Mouse (Mus musculus) MEL (cell line): Measurements from ENCODE around the gene Tma16. TPM values are rescaled to one million over a fixed set of nuclear protein-coding genes. Genes with fewer than 3 reads are reported as not detected.

Experiments
- DNase-seq: peaks from one replicate; pipeline ENCODE4 v3.0.0; 2011; ENCODE audit warnings: low read depth, low spot score
- H3K27ac ChIP-seq: 2 replicates; pipeline ENCODE4 v1.5.1; 2012; ENCODE audit warnings: low read depth, mild to moderate bottlenecking, control low read depth, low read length, moderate library complexity; ENCODE audit not compliant: control insufficient read depth
- H3K27me3 ChIP-seq, 2 experiments: fragments of 150-350 bp in 1 of 2; sonication (generic) in 1 of 2; 2 replicates each; pipeline ENCODE4 v1.6.1; 2012; ENCODE audit warnings: low read length in 2 of 2, mild to moderate bottlenecking in 2 of 2, improper control_type of control experiment in 1 of 2, moderate library complexity in 1 of 2; ENCODE audit not compliant: insufficient read depth in 2 of 2, control insufficient read depth in 1 of 2
- H3K36me3 ChIP-seq, 2 experiments: 2 replicates each; pipeline ENCODE4 v1.6.1; 2012 to 2014; ENCODE audit warnings: low read length in 2 of 2, improper control_type of control experiment in 1 of 2, inconsistent platforms in 1 of 2, mild to moderate bottlenecking in 1 of 2; ENCODE audit not compliant: insufficient read depth in 2 of 2, control insufficient read depth in 1 of 2
- H3K4me1 ChIP-seq, 2 experiments: fragments of 150-350 bp in 1 of 2; sonication (generic) in 1 of 2; 2 replicates each; pipeline ENCODE4 v1.6.1; 2012; ENCODE audit warnings: low read length in 2 of 2, improper control_type of control experiment in 1 of 2, mild to moderate bottlenecking in 1 of 2; ENCODE audit not compliant: insufficient read depth in 2 of 2, control insufficient read depth in 1 of 2
- H3K4me3 ChIP-seq, 2 experiments: fragments of 150-350 bp in 1 of 2; sonication (generic) in 1 of 2; 2 replicates each; pipeline ENCODE4 v1.5.1; 2012; ENCODE audit warnings: low read depth in 2 of 2, low read length in 2 of 2, mild to moderate bottlenecking in 2 of 2, moderate library complexity in 2 of 2, control low read depth in 1 of 2, improper control_type of control experiment in 1 of 2; ENCODE audit not compliant: control insufficient read depth in 1 of 2, insufficient read depth in 1 of 2
- H3K79me2 ChIP-seq: 2 replicates; pipeline ENCODE4 v1.6.1; 2012; ENCODE audit warnings: mild to moderate bottlenecking, low read length, moderate library complexity; ENCODE audit not compliant: control insufficient read depth, poor library complexity, insufficient read depth
- H3K9ac ChIP-seq: 2 replicates; pipeline ENCODE4 v1.6.1; 2012; ENCODE audit warnings: low read depth, mild to moderate bottlenecking, control low read depth, low read length, moderate library complexity; ENCODE audit not compliant: control insufficient read depth, poor library complexity, severe bottlenecking
- H3K9me3 ChIP-seq: fragments of 150-350 bp; sonication (generic); replicated peaks from 2 replicates; pipeline ENCODE4 v1.6.1; 2012; ENCODE audit warnings: mild to moderate bottlenecking, low read length, improper control_type of control experiment, moderate library complexity; ENCODE audit not compliant: insufficient read depth
- BHLHE40 ChIP-seq: IDR thresholded peaks from 2 replicates; pipeline ENCODE4 v1.6.1; 2012; ENCODE audit warnings: low read depth, mild to moderate bottlenecking, inconsistent platforms, low read length, improper control_type of control experiment, borderline replicate concordance
- CHD2 ChIP-seq: IDR thresholded peaks from 2 replicates; pipeline ENCODE4 v1.6.1; 2011; ENCODE audit warnings: low read length, improper control_type of control experiment
- ELF1 ChIP-seq: IDR thresholded peaks from 2 replicates; pipeline ENCODE4 v1.6.1; 2014; ENCODE audit warnings: low read depth, mild to moderate bottlenecking, inconsistent platforms, low read length, improper control_type of control experiment, moderate library complexity
- EP300 ChIP-seq, 2 experiments: IDR thresholded peaks; 2 replicates each; pipeline ENCODE4 v1.6.1; 2011; ENCODE audit warnings: improper control_type of control experiment in 2 of 2, low read length in 2 of 2, low read depth in 1 of 2, mild to moderate bottlenecking in 1 of 2
- ETS1 ChIP-seq: IDR thresholded peaks from 2 replicates; pipeline ENCODE4 v1.6.1; 2012; ENCODE audit warnings: low read depth, mild to moderate bottlenecking, inconsistent platforms, low read length, improper control_type of control experiment, moderate library complexity
- GATA1 ChIP-seq: IDR thresholded peaks from 2 replicates; pipeline ENCODE4 v1.6.1; 2011; ENCODE audit warnings: low read depth, low read length, improper control_type of control experiment
- HCFC1 ChIP-seq: IDR thresholded peaks from 2 replicates; pipeline ENCODE4 v1.6.1; 2012; ENCODE audit warnings: low read depth, mild to moderate bottlenecking, inconsistent platforms, low read length, improper control_type of control experiment, moderate library complexity
- KAT2A ChIP-seq: conservative IDR thresholded peaks from 2 replicates; pipeline ENCODE4 v1.6.1; 2012; ENCODE audit warnings: low read depth, low read length, improper control_type of control experiment, inconsistent platforms
- MAX ChIP-seq: IDR thresholded peaks from 2 replicates; pipeline ENCODE4 v1.6.1; 2011; ENCODE audit warnings: low read length, improper control_type of control experiment
- MYB ChIP-seq: IDR thresholded peaks from 2 replicates; pipeline ENCODE4 v1.6.1; 2011; ENCODE audit warnings: mild to moderate bottlenecking, low read depth, low read length, improper control_type of control experiment
- MYC ChIP-seq: IDR thresholded peaks from 2 replicates; pipeline ENCODE4 v1.6.1; 2011; ENCODE audit warnings: low read depth, mild to moderate bottlenecking, low read length, improper control_type of control experiment, moderate library complexity
- NELFE ChIP-seq: IDR thresholded peaks from 2 replicates; pipeline ENCODE4 v1.6.1; 2011; ENCODE audit warnings: low read depth, low read length, improper control_type of control experiment
- NRF1 ChIP-seq: IDR thresholded peaks from 2 replicates; pipeline ENCODE4 v1.6.1; 2014; ENCODE audit warnings: low read depth, mild to moderate bottlenecking, inconsistent platforms, low read length, improper control_type of control experiment, moderate library complexity; ENCODE audit not compliant: poor library complexity, insufficient read depth, severe bottlenecking
- POLR2AphosphoS2 ChIP-seq: IDR thresholded peaks from 2 replicates; pipeline ENCODE4 v1.6.1; 2011; ENCODE audit warnings: low read length, improper control_type of control experiment
- POLR2AphosphoS5 ChIP-seq: IDR thresholded peaks from 2 replicates; pipeline ENCODE4 v1.6.1; 2012; ENCODE audit warnings: low read depth, borderline replicate concordance, mild to moderate bottlenecking, inconsistent platforms, low read length, moderate library complexity, mixed read lengths
- RAD21 ChIP-seq: IDR thresholded peaks from 2 replicates; pipeline ENCODE4 v1.6.1; 2011; ENCODE audit warnings: mild to moderate bottlenecking, low read depth, low read length, improper control_type of control experiment
- SMC3 ChIP-seq: IDR thresholded peaks from 2 replicates; pipeline ENCODE4 v1.6.1; 2011; ENCODE audit warnings: low read depth, low read length, improper control_type of control experiment
- TAL1 ChIP-seq: IDR thresholded peaks from 2 replicates; pipeline ENCODE4 v1.6.1; 2012; ENCODE audit warnings: mild to moderate bottlenecking, inconsistent platforms, low read length, moderate library complexity, mixed read lengths
- TBP ChIP-seq: IDR thresholded peaks from 2 replicates; pipeline ENCODE4 v1.8.0; 2011; ENCODE audit warnings: low read depth, low read length, improper control_type of control experiment
- TCF12 ChIP-seq: IDR thresholded peaks from 2 replicates; pipeline ENCODE4 v1.6.1; 2014; ENCODE audit warnings: low read depth, mild to moderate bottlenecking, inconsistent platforms, low read length, improper control_type of control experiment, moderate library complexity
- UBTF ChIP-seq: IDR thresholded peaks from 2 replicates; pipeline ENCODE4 v1.6.1; 2012; ENCODE audit warnings: low read depth, mild to moderate bottlenecking, inconsistent platforms, low read length, improper control_type of control experiment, moderate library complexity, borderline replicate concordance; ENCODE audit not compliant: insufficient read depth
- USF1 ChIP-seq: IDR thresholded peaks from 2 replicates; pipeline ENCODE4 v1.6.1; 2014; ENCODE audit warnings: low read depth, mild to moderate bottlenecking, inconsistent platforms, low read length, improper control_type of control experiment, moderate library complexity
- USF2 ChIP-seq, 2 experiments: IDR thresholded peaks; 2 replicates each; pipeline ENCODE4 v1.6.1; 2011 to 2012; ENCODE audit warnings: improper control_type of control experiment in 2 of 2, low read length in 2 of 2, borderline replicate concordance in 1 of 2, inconsistent platforms in 1 of 2, low read depth in 1 of 2, mild to moderate bottlenecking in 1 of 2; ENCODE audit not compliant: insufficient read depth in 1 of 2
- ZC3H11A ChIP-seq: IDR thresholded peaks from 2 replicates; pipeline ENCODE4 v1.6.1; 2012; ENCODE audit warnings: low read depth, mild to moderate bottlenecking, inconsistent platforms, low read length, improper control_type of control experiment
- ZKSCAN1 ChIP-seq: IDR thresholded peaks from 2 replicates; pipeline ENCODE4 v1.6.1; 2012; ENCODE audit warnings: low read depth, mild to moderate bottlenecking, inconsistent platforms, low read length, improper control_type of control experiment, moderate library complexity
- polyA plus RNA-seq, 2 experiments: library from polyadenylated mRNA; stranded (reverse) in 1 of 2; unstranded in 1 of 2; fragments of >175 nt in 1 of 2; fragments of >200 nt in 1 of 2; gene quantifications; 2 replicates each; pipeline versions ENCODE4 v1.2.1 to v1.2.4; 2012; ENCODE audit warnings: low replicate concordance in 2 of 2, low read depth in 1 of 2; ENCODE audit not compliant: insufficient read length in 2 of 2, insufficient read depth in 1 of 2, missing spikeins in 1 of 2
- total RNA-seq: library from RNA; depleted of rRNA; stranded (reverse); fragments of 300-350 nt; gene quantifications from 2 replicates; pipeline ENCODE4 v1.2.3, GENCODE M21; 2012

Gene Tma16
- total and polyA plus RNA-seq, 3 experiments, result 29.4 to 33.2 TPM; not detected in 1

- no peak for DNase-seq
- H3K4me3 ChIP-seq, result no peak overlapping the region
- TF ChIP-seq UBTF (no peak), NELFE (no peak), CHD2 (no peak), ZKSCAN1 (no peak), EP300 (IDR thresholded peaks at IDR 0.05; ENCODE audit: low read depth in 1 of 2, low read length in 2 of 2) (no peak), TBP (no peak), MYB (no peak), TAL1 (no peak), ZC3H11A (no peak), SMC3 (no peak), ELF1 (no peak), RAD21 (no peak), HCFC1 (no peak), GATA1 (no peak), MAX (no peak), KAT2A (no peak), USF2 (IDR thresholded peaks at IDR 0.05; ENCODE audit: borderline replicate concordance in 1 of 2, insufficient read depth in 1 of 2, low read depth in 1 of 2, low read length in 2 of 2) (no peak), NRF1 (no peak)
- H3K9ac ChIP-seq, result no peak overlapping the region
- peaks cover 5 to 26% of the 10 kb centered on the region in 2 experiments for H3K36me3 ChIP-seq
- H3K79me2 ChIP-seq, result peaks cover 23% of the 10 kb centered on the region
- H3K4me1 ChIP-seq, result peaks cover 4 to 10% of the 10 kb centered on the region in 2 experiments; a peak in 3 of 4 replicates
- H3K27me3 ChIP-seq, result no peaks in the 10 kb centered on the region
- H3K27ac ChIP-seq, result no peak overlapping the region
- no peaks in the 10 kb centered on the region for H3K9me3 ChIP-seq
These were observed 2.2 kb upstream of the Tma16 start for GRCm38 (mm10) chr8:66488556-66488955.

GRCm38 (mm10) chr8:66476880-66477279 is 9.4 kb downstream of the Tma16 start:
- peaks cover 0 to 9% of the 10 kb centered on the region in 2 experiments; a peak in 2 of 4 replicates for H3K36me3 ChIP-seq
- H3K27me3 ChIP-seq, result no peaks in the 10 kb centered on the region
- no peaks in the 10 kb centered on the region for H3K4me1 ChIP-seq

More at GRCm38 (mm10) chr8:66476880-66477279, 9.4 kb downstream of the Tma16 start:
- Histone ChIP-seq H3K27ac (no peak overlapping the region), H3K9me3 (no peaks in the 10 kb centered on the region), H3K9ac (no peak overlapping the region), H3K4me3 (no peak overlapping the region), H3K79me2 (no peaks in the 10 kb centered on the region)
- no peak for DNase-seq
- TF ChIP-seq ZKSCAN1 (no peak), POLR2AphosphoS2 (no peak), ETS1 (no peak), MAX (no peak), TCF12 (no peak), ELF1 (no peak), MYB (no peak), USF2 (IDR thresholded peaks at IDR 0.05; ENCODE audit: borderline replicate concordance in 1 of 2, insufficient read depth in 1 of 2, low read depth in 1 of 2, low read length in 2 of 2) (no peak), NRF1 (no peak), GATA1 (no peak), POLR2AphosphoS5 (no peak), NELFE (no peak), BHLHE40 (no peak), USF1 (no peak), TBP (no peak), MYC (no peak), HCFC1 (no peak)
